Mouse (Mus musculus) CH12.LX (cell line): ENCODE data around the gene Nudt12.

Experiments
- CTCF ChIP-seq, 2 experiments: IDR thresholded peaks in 1 of 2; conservative IDR thresholded peaks in 1 of 2; 2 replicates each; pipeline ENCODE4 v1.5.1; 2011 to 2012; ENCODE audit warnings: low read depth in 2 of 2, low read length in 2 of 2, improper control_type of control experiment in 1 of 2, inconsistent platforms in 1 of 2, mild to moderate bottlenecking in 1 of 2, moderate library complexity in 1 of 2
- ELF1 ChIP-seq: IDR thresholded peaks from 2 replicates; pipeline ENCODE4 v1.6.1; 2014; ENCODE audit warnings: low read depth, mild to moderate bottlenecking, inconsistent platforms, low read length, improper control_type of control experiment
- EP300 ChIP-seq: IDR thresholded peaks from 2 replicates; pipeline ENCODE4 v1.6.1; 2011; ENCODE audit warnings: low read length, improper control_type of control experiment
- HCFC1 ChIP-seq: IDR thresholded peaks from 2 replicates; pipeline ENCODE4 v1.6.1; 2012; ENCODE audit warnings: low read depth, mild to moderate bottlenecking, inconsistent platforms, low read length, improper control_type of control experiment
- MAFK ChIP-seq: IDR thresholded peaks from 2 replicates; pipeline ENCODE4 v1.6.1; 2011; ENCODE audit warnings: low read length, improper control_type of control experiment; ENCODE audit not compliant: insufficient replicate concordance
- POLR2A ChIP-seq: IDR thresholded peaks from 2 replicates; pipeline ENCODE4 v1.6.1; 2011; ENCODE audit warnings: low read depth, mild to moderate bottlenecking, improper control_type of control experiment, low read length
- SMC3 ChIP-seq: IDR thresholded peaks from 2 replicates; pipeline ENCODE4 v1.6.1; 2011; ENCODE audit warnings: low read depth, low read length, improper control_type of control experiment
- USF2 ChIP-seq: conservative IDR thresholded peaks from 2 replicates; pipeline ENCODE4 v1.6.1; 2011; ENCODE audit warnings: low read depth, low read length, improper control_type of control experiment

DNA sequence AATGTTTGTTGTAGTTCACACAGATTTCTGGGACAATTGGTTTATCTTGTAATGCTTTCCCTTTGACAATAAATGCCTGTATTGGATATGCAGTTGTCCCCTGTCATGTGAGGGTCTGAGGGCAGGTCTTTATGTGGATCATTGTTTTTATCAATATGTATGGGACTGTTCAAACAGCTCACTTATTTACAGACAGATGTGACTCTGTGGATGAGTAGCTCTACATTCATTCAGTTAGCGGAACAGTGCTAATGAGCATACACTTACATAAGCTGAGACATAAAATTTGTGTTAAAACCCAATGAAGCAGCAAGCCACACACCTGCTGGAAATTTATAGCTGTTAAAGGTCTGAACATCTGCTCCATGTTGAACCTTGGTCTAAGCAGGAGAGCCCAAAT, 56.1 kb downstream of the Nudt12 start:
- TF ChIP-seq MAFK (no peak), USF2 (no peak), CTCF (conservative IDR thresholded peaks at IDR 0.05 in 1 of 2, IDR thresholded peaks at IDR 0.05 in 1 of 2; ENCODE audit: low read depth in 2 of 2, low read length in 2 of 2) (no peak), SMC3 (no peak), POLR2A (no peak), HCFC1 (no peak), ELF1 (no peak), EP300 (no peak)
